Mouse (Mus musculus) olfactory bulb, adult 2 months (tissue): Measurements from ENCODE around the gene Thumpd3.

Experiments
- CTCF ChIP-seq: fragments of 200-500 bp; IDR thresholded peaks from 2 replicates; pipeline ENCODE4 v1.5.1; 2012; ENCODE audit warnings: low read depth, mild to moderate bottlenecking, low read length, moderate library complexity; ENCODE audit not compliant: insufficient read depth
- POLR2A ChIP-seq: fragments of 200-500 bp; IDR thresholded peaks from 2 replicates; pipeline ENCODE4 v1.6.1; 2012; ENCODE audit warnings: mild to moderate bottlenecking, low read depth, low read length, moderate library complexity; ENCODE audit not compliant: insufficient read depth

DNA sequence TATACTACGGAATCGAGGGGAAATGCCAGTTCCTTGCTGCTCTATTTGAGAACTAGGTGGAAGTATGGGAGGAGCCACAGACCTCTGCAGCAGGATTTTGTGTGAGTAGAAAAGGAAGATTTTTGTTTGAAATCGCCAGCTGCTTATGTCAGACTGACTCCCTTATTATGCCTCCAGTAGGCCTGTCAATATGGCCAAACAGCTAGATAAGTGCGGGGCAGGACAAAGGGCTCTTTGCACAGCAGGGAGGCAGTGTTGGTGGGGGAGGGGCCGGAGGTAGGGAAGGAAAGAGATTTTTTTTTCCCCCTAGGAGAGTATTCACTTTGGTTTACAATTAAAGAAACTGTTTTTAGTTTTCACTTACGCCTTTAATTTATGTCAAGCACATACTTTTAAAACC, 36.2 kb downstream of the Thumpd3 start:
- TF ChIP-seq CTCF (no peak), POLR2A (no peak)
